Mouse (Mus musculus): ENCODE measurements around the gene Borcs5. TPM values are rescaled to one million over a fixed set of nuclear protein-coding genes. Genes with fewer than 3 reads are reported as not detected.

Gene Borcs5
- 43.8 and 47.4 TPM in 2 replicates for polyA plus RNA-seq (2015; fragmentation: Nextera tagmentation; extraction: Ambion mirVana)

GRCm38 (mm10) chr6:134639210-134639609, at the start of gene Borcs5:
Gene Borcs5, plus strand, starts transcription at chr6:134639510.
- Histone ChIP-seq H3K9ac (replicated peaks; ENCODE audit: low read depth, low read length) (no peak within 1 kb of the TSS), H3K36me3 (ENCODE audit: control insufficient read depth, insufficient read depth) (no peaks in the 10 kb centered on the region), H3K4me1 (replicated peaks; ENCODE audit: control insufficient read depth, insufficient read depth, low read length) (peaks cover 9% of the 10 kb centered on the region), H3K4me2 (ENCODE audit: low read length) (no peak within 1 kb of the TSS), H3K9me3 (ENCODE audit: control insufficient read depth, low read length) (no peaks in the 10 kb centered on the region), H3K27me3 (replicated peaks; ENCODE audit: control insufficient read depth, insufficient read depth, low read length) (no peaks in the 10 kb centered on the region), H3K4me3 (replicated peaks; ENCODE audit: low read length) (no peak within 1 kb of the TSS), H3K27ac (ENCODE audit: low read length) (no peak within 1 kb of the TSS)
- 93% methylated on average over 3 of the region's 3 CpGs for WGBS
- ATAC-seq: no peak

- Histone ChIP-seq H3K36me3 (ENCODE audit: control insufficient read depth, insufficient read depth) (no peaks in the 10 kb centered on the region), H3K27me3 (replicated peaks; ENCODE audit: control insufficient read depth, insufficient read depth, low read length) (no peaks in the 10 kb centered on the region), H3K9ac (replicated peaks; ENCODE audit: low read depth, low read length) (no peak overlapping the region), H3K27ac (ENCODE audit: low read length) (no peak overlapping the region), H3K9me3 (ENCODE audit: control insufficient read depth, low read length) (no peaks in the 10 kb centered on the region), H3K4me2 (ENCODE audit: low read length) (no peak overlapping the region), H3K4me1 (replicated peaks; ENCODE audit: control insufficient read depth, insufficient read depth, low read length) (no peaks in the 10 kb centered on the region), H3K4me3 (replicated peaks; ENCODE audit: low read length) (no peak overlapping the region)
- WGBS: 86% methylated on average over 2 of the region's 2 CpGs
- no peak for ATAC-seq
These were observed 47.7 kb upstream of the Borcs5 start for GRCm38 (mm10) chr6:134591614-134592013.

- Histone ChIP-seq H3K27ac (ENCODE audit: low read length) (no peak overlapping the region), H3K27me3 (replicated peaks; ENCODE audit: control insufficient read depth, insufficient read depth, low read length) (no peaks in the 10 kb centered on the region), H3K36me3 (ENCODE audit: control insufficient read depth, insufficient read depth) (no peaks in the 10 kb centered on the region), H3K9ac (replicated peaks; ENCODE audit: low read depth, low read length) (no peak overlapping the region), H3K4me1 (replicated peaks; ENCODE audit: control insufficient read depth, insufficient read depth, low read length) (no peaks in the 10 kb centered on the region), H3K9me3 (ENCODE audit: control insufficient read depth, low read length) (no peaks in the 10 kb centered on the region), H3K4me3 (replicated peaks; ENCODE audit: low read length) (no peak overlapping the region), H3K4me2 (ENCODE audit: low read length) (no peak overlapping the region)
- ATAC-seq: no peak
- 88% methylated on average over 21 of the region's 21 CpGs for WGBS
These were observed 44.5 kb upstream of the Borcs5 start for GRCm38 (mm10) chr6:134594569-134595442.

- ATAC-seq: no peak
- H3K4me3 ChIP-seq (replicated peaks; ENCODE audit: low read length): no peak overlapping the region
- H3K9ac ChIP-seq (replicated peaks; ENCODE audit: low read depth, low read length): no peak overlapping the region
- H3K4me1 ChIP-seq (replicated peaks; ENCODE audit: control insufficient read depth, insufficient read depth, low read length): no peaks in the 10 kb centered on the region
- H3K27ac ChIP-seq (ENCODE audit: low read length): no peak overlapping the region
- H3K36me3 ChIP-seq (ENCODE audit: control insufficient read depth, insufficient read depth): no peaks in the 10 kb centered on the region
- no peak overlapping the region for H3K4me2 ChIP-seq (ENCODE audit: low read length)
- 92% methylated on average over 6 of the region's 6 CpGs for WGBS
- H3K27me3 ChIP-seq (replicated peaks; ENCODE audit: control insufficient read depth, insufficient read depth, low read length): no peaks in the 10 kb centered on the region
- no peaks in the 10 kb centered on the region for H3K9me3 ChIP-seq (ENCODE audit: control insufficient read depth, low read length)
These were observed 41.6 kb upstream of the Borcs5 start for GRCm38 (mm10) chr6:134597651-134598229.

- Histone ChIP-seq H3K4me2 (ENCODE audit: low read length) (no peak overlapping the region), H3K36me3 (ENCODE audit: control insufficient read depth, insufficient read depth) (no peaks in the 10 kb centered on the region), H3K27me3 (replicated peaks; ENCODE audit: control insufficient read depth, insufficient read depth, low read length) (no peaks in the 10 kb centered on the region), H3K9me3 (ENCODE audit: control insufficient read depth, low read length) (no peaks in the 10 kb centered on the region), H3K27ac (ENCODE audit: low read length) (no peak overlapping the region), H3K4me1 (replicated peaks; ENCODE audit: control insufficient read depth, insufficient read depth, low read length) (no peaks in the 10 kb centered on the region), H3K9ac (replicated peaks; ENCODE audit: low read depth, low read length) (no peak overlapping the region), H3K4me3 (replicated peaks; ENCODE audit: low read length) (no peak overlapping the region)
- no peak for ATAC-seq
- WGBS: 44% methylated on average over 1 of the region's 1 CpGs
These were observed 40.1 kb upstream of the Borcs5 start for GRCm38 (mm10) chr6:134599239-134599638.

GRCm38 (mm10) chr6:134601130-134601529, 38.2 kb upstream of the Borcs5 start:
- Histone ChIP-seq H3K4me2 (ENCODE audit: low read length) (no peak overlapping the region), H3K4me3 (replicated peaks; ENCODE audit: low read length) (no peak overlapping the region), H3K27ac (ENCODE audit: low read length) (no peak overlapping the region), H3K4me1 (replicated peaks; ENCODE audit: control insufficient read depth, insufficient read depth, low read length) (no peaks in the 10 kb centered on the region), H3K36me3 (ENCODE audit: control insufficient read depth, insufficient read depth) (no peaks in the 10 kb centered on the region), H3K27me3 (replicated peaks; ENCODE audit: control insufficient read depth, insufficient read depth, low read length) (no peaks in the 10 kb centered on the region), H3K9ac (replicated peaks; ENCODE audit: low read depth, low read length) (no peak overlapping the region), H3K9me3 (ENCODE audit: control insufficient read depth, low read length) (no peaks in the 10 kb centered on the region)
- no peak for ATAC-seq
- 66% methylated on average over 7 of the region's 7 CpGs for WGBS

- H3K27me3 ChIP-seq (replicated peaks; ENCODE audit: control insufficient read depth, insufficient read depth, low read length): no peaks in the 10 kb centered on the region
- H3K4me1 ChIP-seq (replicated peaks; ENCODE audit: control insufficient read depth, insufficient read depth, low read length): no peaks in the 10 kb centered on the region
- no peak for ATAC-seq
- H3K36me3 ChIP-seq (ENCODE audit: control insufficient read depth, insufficient read depth): no peaks in the 10 kb centered on the region
- no peak overlapping the region for H3K27ac ChIP-seq (ENCODE audit: low read length)
- no peak overlapping the region for H3K4me2 ChIP-seq (ENCODE audit: low read length)
- H3K4me3 ChIP-seq (replicated peaks; ENCODE audit: low read length): no peak overlapping the region
- 69% methylated on average over 3 of the region's 3 CpGs for WGBS
- no peaks in the 10 kb centered on the region for H3K9me3 ChIP-seq (ENCODE audit: control insufficient read depth, low read length)
- no peak overlapping the region for H3K9ac ChIP-seq (replicated peaks; ENCODE audit: low read depth, low read length)
These were observed 37.5 kb upstream of the Borcs5 start for GRCm38 (mm10) chr6:134601766-134602165.

GRCm38 (mm10) chr6:134602371-134603003, 36.8 kb upstream of the Borcs5 start:
- no peak overlapping the region for H3K4me2 ChIP-seq (ENCODE audit: low read length)
- no peak for ATAC-seq
- 62% methylated on average over 10 of the region's 10 CpGs for WGBS
- no peak overlapping the region for H3K9ac ChIP-seq (replicated peaks; ENCODE audit: low read depth, low read length)
- H3K9me3 ChIP-seq (ENCODE audit: control insufficient read depth, low read length): no peaks in the 10 kb centered on the region
- no peaks in the 10 kb centered on the region for H3K4me1 ChIP-seq (replicated peaks; ENCODE audit: control insufficient read depth, insufficient read depth, low read length)
- no peak overlapping the region for H3K27ac ChIP-seq (ENCODE audit: low read length)
- H3K27me3 ChIP-seq (replicated peaks; ENCODE audit: control insufficient read depth, insufficient read depth, low read length): no peaks in the 10 kb centered on the region
- H3K4me3 ChIP-seq (replicated peaks; ENCODE audit: low read length): no peak overlapping the region
- H3K36me3 ChIP-seq (ENCODE audit: control insufficient read depth, insufficient read depth): no peaks in the 10 kb centered on the region

GRCm38 (mm10) chr6:134605196-134605595, 34.1 kb upstream of the Borcs5 start:
- Histone ChIP-seq H3K9me3 (ENCODE audit: control insufficient read depth, low read length) (no peaks in the 10 kb centered on the region), H3K9ac (replicated peaks; ENCODE audit: low read depth, low read length) (no peak overlapping the region), H3K4me2 (ENCODE audit: low read length) (no peak overlapping the region), H3K27me3 (replicated peaks; ENCODE audit: control insufficient read depth, insufficient read depth, low read length) (no peaks in the 10 kb centered on the region), H3K4me3 (replicated peaks; ENCODE audit: low read length) (no peak overlapping the region), H3K4me1 (replicated peaks; ENCODE audit: control insufficient read depth, insufficient read depth, low read length) (no peaks in the 10 kb centered on the region), H3K36me3 (ENCODE audit: control insufficient read depth, insufficient read depth) (no peaks in the 10 kb centered on the region), H3K27ac (ENCODE audit: low read length) (no peak overlapping the region)
- WGBS: 92% methylated on average over 3 of the region's 3 CpGs
- ATAC-seq: no peak
